Mouse (Mus musculus) midbrain, embryonic 16.5 days (tissue): ENCODE measurements at regions not wholly inside any gene's neighbourhood (a gene's known extent, or its start where the extent isn't known, plus 50 kb on each side); places are given as distances from the start of the nearest gene placed in this dataset.

Experiments
- ATAC-seq: fragments of 200-750 bp; cut with Nextera tagmentation; 2 replicates; pipeline ENCODE4 v1.8.0; 2017; ENCODE audit warnings: moderate TSS enrichment
- H3K27ac ChIP-seq: fragments of 300-500 bp; sonication (generic); 2 replicates; pipeline ENCODE4 v1.5.1; 2014; ENCODE audit warnings: mild to moderate bottlenecking, low read length, mixed read lengths
- H3K27me3 ChIP-seq: fragments of 300-500 bp; sonication (generic); 2 replicates; pipeline ENCODE4 v1.6.1; 2014; ENCODE audit warnings: low read depth, low read length, mixed read lengths; ENCODE audit not compliant: control insufficient read depth, insufficient read depth
- H3K36me3 ChIP-seq: fragments of 300-500 bp; sonication (generic); 2 replicates; pipeline ENCODE4 v1.6.1; 2014; ENCODE audit warnings: mild to moderate bottlenecking, low read length, moderate library complexity, mixed read lengths; ENCODE audit not compliant: control insufficient read depth, insufficient read depth
- H3K4me1 ChIP-seq: fragments of 300-500 bp; sonication (generic); 2 replicates; pipeline ENCODE4 v1.6.1; 2014; ENCODE audit warnings: mild to moderate bottlenecking, low read length, mixed read lengths; ENCODE audit not compliant: control insufficient read depth, insufficient read depth
- H3K4me2 ChIP-seq: fragments of 300-500 bp; sonication (generic); 2 replicates; pipeline ENCODE4 v1.6.1; 2014; ENCODE audit warnings: mild to moderate bottlenecking, low read length, mixed read lengths
- H3K4me3 ChIP-seq: fragments of 300-500 bp; sonication (generic); 2 replicates; pipeline ENCODE4 v1.5.1; 2014; ENCODE audit warnings: low read depth, mild to moderate bottlenecking, low read length, moderate library complexity, mixed read lengths
- H3K9ac ChIP-seq: fragments of 300-500 bp; sonication (generic); 2 replicates; pipeline ENCODE4 v1.6.1; 2014; ENCODE audit warnings: low read depth, low read length, mixed read lengths
- H3K9me3 ChIP-seq: fragments of 300-500 bp; sonication (generic); replicated peaks from 2 replicates; pipeline ENCODE4 v1.6.1; 2014; ENCODE audit warnings: mild to moderate bottlenecking, low read length, mixed read lengths; ENCODE audit not compliant: control insufficient read depth, poor library complexity, severe bottlenecking
- WGBS: fragments of 180-500 bp; shearing (Covaris S2); extraction: QIAGEN DNeasy Blood & Tissue Kit; methylation state at CpG from one replicate; pipeline ENCODE4 v1.1.7; 2014; 5-methylcytosine and 5-hydroxymethylcytosine counted together

- Histone ChIP-seq H3K27ac (no peak overlapping the region), H3K27me3 (no peaks in the 10 kb centered on the region), H3K9ac (no peak overlapping the region), H3K4me2 (no peak overlapping the region), H3K36me3 (no peaks in the 10 kb centered on the region), H3K4me1 (no peaks in the 10 kb centered on the region), H3K9me3 (no peaks in the 10 kb centered on the region), H3K4me3 (no peak overlapping the region)
- 64% methylated on average over 11 of the region's 11 CpGs for WGBS
- no peak for ATAC-seq
Measured at GRCm38 (mm10) chr17:7608046-7608445, 219.1 kb downstream of the Fndc1 start.

DNA sequence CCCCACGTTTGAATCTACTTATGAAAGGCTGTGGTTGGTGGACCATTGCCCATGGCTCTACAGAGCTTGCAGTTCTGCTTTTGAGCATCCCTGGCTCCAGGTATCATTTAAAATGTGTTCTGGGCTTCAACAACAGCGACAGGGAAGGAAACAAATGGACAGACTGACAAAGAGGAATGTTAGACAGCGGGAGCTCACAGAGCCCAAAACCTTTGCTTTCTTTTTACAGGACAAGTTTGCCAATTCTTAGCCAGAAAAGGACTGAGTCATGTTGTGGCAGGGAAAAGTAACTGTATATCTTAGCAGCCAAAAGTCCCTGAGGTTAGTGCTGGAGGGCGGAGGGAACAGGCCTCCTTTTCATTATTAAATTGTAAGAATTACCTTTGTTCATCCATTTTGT lies 219.7 kb downstream of the Fndc1 start:
- no peaks in the 10 kb centered on the region for H3K27me3 ChIP-seq
- no peaks in the 10 kb centered on the region for H3K4me1 ChIP-seq
- WGBS = 76% methylated on average over 4 of the region's 4 CpGs
- no peak overlapping the region for H3K27ac ChIP-seq
- no peaks in the 10 kb centered on the region for H3K36me3 ChIP-seq
- no peak overlapping the region for H3K4me3 ChIP-seq
- H3K9me3 ChIP-seq = no peaks in the 10 kb centered on the region
- ATAC-seq = no peak
- H3K4me2 ChIP-seq = no peak overlapping the region
- no peak overlapping the region for H3K9ac ChIP-seq

DNA sequence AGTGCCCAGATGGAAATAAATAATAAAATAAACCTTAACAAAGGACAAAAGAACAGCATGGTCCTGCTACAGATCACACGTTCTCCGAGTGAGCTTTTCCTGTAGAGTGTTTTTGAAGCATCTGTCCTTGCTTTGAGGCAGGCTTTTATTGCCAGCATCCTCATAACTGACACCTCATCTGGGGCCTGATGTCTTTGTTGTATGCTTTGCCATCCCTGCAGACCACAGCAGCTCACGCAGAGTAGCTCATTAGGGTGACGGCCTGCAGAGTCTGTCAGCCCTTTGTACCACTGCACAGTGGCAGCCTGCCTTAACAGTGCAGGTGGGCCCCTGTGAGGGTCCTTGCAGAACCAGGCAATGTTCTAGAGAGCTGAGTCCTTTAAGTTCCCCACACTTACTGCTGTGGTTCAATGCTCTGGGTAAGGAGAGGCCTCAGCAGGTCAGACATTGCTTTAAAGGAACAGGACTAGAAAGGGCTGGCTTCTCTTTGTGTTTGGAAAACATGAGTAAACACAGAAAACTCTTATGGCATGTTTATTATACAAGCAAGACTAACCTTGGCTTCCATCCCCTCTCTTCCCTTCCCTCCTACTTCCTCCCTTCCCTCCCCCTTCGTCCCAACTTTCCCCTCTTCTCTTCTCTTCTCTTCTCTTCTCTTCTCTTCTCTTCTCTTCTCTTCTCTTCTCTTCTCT lies 219.7 kb upstream of the Unc93a2 start:
- no peak overlapping the region for H3K4me3 ChIP-seq
- H3K9ac ChIP-seq = no peak overlapping the region
- ATAC-seq = no peak
- H3K27me3 ChIP-seq = no peaks in the 10 kb centered on the region
- no peaks in the 10 kb centered on the region for H3K36me3 ChIP-seq
- no peaks in the 10 kb centered on the region for H3K4me1 ChIP-seq
- no peak overlapping the region for H3K4me2 ChIP-seq
- H3K9me3 ChIP-seq = no peaks in the 10 kb centered on the region
- WGBS = 35% methylated on average over 5 of the region's 5 CpGs
- H3K27ac ChIP-seq = no peak overlapping the region

DNA sequence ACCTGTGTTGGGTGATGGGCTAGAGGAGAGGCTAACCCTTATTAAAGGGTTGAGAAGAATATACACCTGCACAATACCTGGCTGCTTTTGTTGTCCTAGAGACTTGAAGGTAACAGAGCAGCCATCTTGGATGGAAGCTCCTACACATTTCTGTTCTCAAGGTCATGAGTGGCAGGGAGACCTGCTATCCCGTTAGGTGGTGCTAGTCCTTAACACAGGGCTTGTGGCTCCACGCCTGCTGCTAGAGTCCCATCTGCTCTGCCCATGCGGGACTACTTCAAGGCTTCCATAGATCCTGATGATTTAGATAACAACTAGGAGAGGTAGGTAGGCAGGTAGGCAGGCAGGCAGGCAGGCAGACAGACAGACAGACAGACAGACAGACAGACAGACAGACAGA lies 218.8 kb upstream of the Unc93a2 start:
- H3K9ac ChIP-seq = no peak overlapping the region
- no peaks in the 10 kb centered on the region for H3K36me3 ChIP-seq
- 91% methylated on average over 3 of the region's 3 CpGs for WGBS
- no peaks in the 10 kb centered on the region for H3K9me3 ChIP-seq
- H3K27me3 ChIP-seq = no peaks in the 10 kb centered on the region
- no peaks in the 10 kb centered on the region for H3K4me1 ChIP-seq
- no peak overlapping the region for H3K4me3 ChIP-seq
- ATAC-seq = no peak
- no peak overlapping the region for H3K4me2 ChIP-seq
- H3K27ac ChIP-seq = no peak overlapping the region

DNA sequence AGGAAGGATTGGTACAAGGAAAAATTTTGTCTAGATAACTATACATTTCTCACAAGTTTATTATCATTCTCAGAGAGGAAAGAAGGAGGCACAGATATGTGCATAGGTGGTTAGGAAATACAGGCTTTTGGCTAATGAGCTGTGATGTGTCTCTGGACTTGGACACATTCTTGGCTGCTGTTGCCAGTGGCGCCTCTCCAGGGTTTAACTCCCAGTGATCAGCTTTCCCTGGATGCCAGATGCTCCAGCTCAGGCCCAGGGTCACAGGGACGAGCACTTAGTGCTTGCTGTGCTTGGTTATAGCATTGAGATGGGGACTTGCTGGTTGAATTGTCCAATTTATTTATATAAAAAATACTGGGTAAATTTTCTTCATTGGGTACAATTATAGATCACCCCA lies 215.3 kb upstream of the Unc93a2 start:
- no peak for ATAC-seq
- Histone ChIP-seq H3K27me3 (no peaks in the 10 kb centered on the region), H3K9ac (no peak overlapping the region), H3K4me3 (no peak overlapping the region), H3K27ac (no peak overlapping the region), H3K4me1 (no peaks in the 10 kb centered on the region), H3K9me3 (no peaks in the 10 kb centered on the region), H3K36me3 (no peaks in the 10 kb centered on the region), H3K4me2 (no peak overlapping the region)
- 83% methylated on average over 2 of the region's 2 CpGs for WGBS

- H3K27ac ChIP-seq = no peak overlapping the region
Measured at GRCm38 (mm10) chr17:7597481-7597880, 212.2 kb upstream of the Unc93a2 start.

DNA sequence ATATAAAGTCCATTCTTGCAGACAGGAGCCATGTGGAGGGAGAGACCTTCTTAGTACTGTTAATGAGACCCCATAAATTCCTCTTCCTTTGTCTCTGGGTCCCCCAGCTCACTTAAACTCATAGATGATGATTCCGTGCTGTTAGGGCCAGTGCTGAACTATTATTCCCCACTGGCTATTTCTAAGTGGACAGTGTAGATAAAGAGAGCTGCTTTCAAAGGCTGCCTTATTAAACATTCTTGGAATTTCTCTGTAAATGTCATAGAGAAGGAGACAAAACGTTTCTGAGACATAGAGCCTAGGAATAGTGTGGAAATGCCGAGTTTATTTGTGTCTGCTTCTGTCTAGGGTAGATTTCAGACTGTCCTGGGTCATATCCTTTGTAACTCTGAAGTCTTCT lies 209.5 kb upstream of the Unc93a2 start:
- Histone ChIP-seq H3K9ac (no peak overlapping the region), H3K4me1 (no peaks in the 10 kb centered on the region), H3K9me3 (no peaks in the 10 kb centered on the region), H3K36me3 (no peaks in the 10 kb centered on the region), H3K4me2 (no peak overlapping the region), H3K27me3 (no peaks in the 10 kb centered on the region), H3K27ac (no peak overlapping the region), H3K4me3 (no peak overlapping the region)
- no peak for ATAC-seq
- whole genome bisulfite sequencing = 44% methylated on average over 3 of the region's 3 CpGs

More at GRCm38 (mm10) chr17:7597481-7597880, 212.2 kb upstream of the Unc93a2 start:
- Histone ChIP-seq H3K9me3 (no peaks in the 10 kb centered on the region), H3K9ac (no peak overlapping the region), H3K4me1 (no peaks in the 10 kb centered on the region), H3K36me3 (no peaks in the 10 kb centered on the region), H3K27me3 (no peaks in the 10 kb centered on the region), H3K4me2 (no peak overlapping the region), H3K4me3 (no peak overlapping the region)
- ATAC-seq = no peak
- 55% methylated on average over 2 of the region's 2 CpGs for WGBS

- Histone ChIP-seq H3K9me3 (no peaks in the 10 kb centered on the region), H3K36me3 (no peaks in the 10 kb centered on the region), H3K9ac (no peak overlapping the region), H3K27me3 (no peaks in the 10 kb centered on the region), H3K4me1 (no peaks in the 10 kb centered on the region), H3K4me3 (no peak overlapping the region), H3K27ac (no peak overlapping the region), H3K4me2 (no peak overlapping the region)
- ATAC-seq = no peak
- 82% methylated on average over 4 of the region's 4 CpGs for WGBS
Measured at GRCm38 (mm10) chr17:7592491-7592890, 207.2 kb upstream of the Unc93a2 start.

GRCm38 (mm10) chr17:7582866-7583398 lies 197.7 kb upstream of the Unc93a2 start:
- WGBS = 79% methylated on average over 4 of the region's 4 CpGs

More at GRCm38 (mm10) chr17:7582866-7583398, 197.7 kb upstream of the Unc93a2 start:
- Histone ChIP-seq H3K27ac (no peak overlapping the region), H3K4me1 (no peaks in the 10 kb centered on the region), H3K27me3 (no peaks in the 10 kb centered on the region), H3K4me3 (no peak overlapping the region), H3K9ac (no peak overlapping the region), H3K9me3 (no peaks in the 10 kb centered on the region), H3K4me2 (no peak overlapping the region), H3K36me3 (no peaks in the 10 kb centered on the region)
- no peak for ATAC-seq
